Mouse (Mus musculus) megakaryocyte, adult 5-6 weeks (primary cell): ENCODE data around the gene Zfp639. TPM values are rescaled to one million over a fixed set of nuclear protein-coding genes. Genes with fewer than 3 reads are reported as not detected.
A peak's percentile ranks its signal among the peaks of the same experiment; 100 is the strongest.

ENCODE experiments used
- ATAC-seq: 2 replicates; pipeline ENCODE4 v1.8.0; 2016; ENCODE audit warnings: mild to moderate bottlenecking, inconsistent platforms; ENCODE audit not compliant: poor library complexity, severe bottlenecking
- total RNA-seq, 2 experiments: library from RNA; stranded (forward) in 1 of 2; stranded (reverse) in 1 of 2; fragments of 153-499, 151-499 nt in 1 of 2; fragments of 221-1000, 200-1000 nt in 1 of 2; gene quantifications; 2 replicates each; pipeline versions ENCODE4 v1.2.3 to v1.2.4; 2015 to 2017

Zfp639 gene
- total RNA-seq, 2 experiments from 2014 or later, result 36.0 to 37.5 TPM

- no peak for ATAC-seq
These were observed 9.7 kb upstream of the Zfp639 start for GRCm38 (mm10) chr3:32500346-32500745.

- ATAC-seq, result no peak
These were observed 4.2 kb upstream of the Zfp639 start for GRCm38 (mm10) chr3:32505841-32506240.

GRCm38 (mm10) chr3:32506366-32507225, 3.5 kb upstream of the Zfp639 start:
- ATAC-seq, result no peak

- ATAC-seq, result peak; percentile 64
These were observed 1.3 kb upstream of the Zfp639 start for GRCm38 (mm10) chr3:32508666-32509324.

GRCm38 (mm10) chr3:32510375-32511190, 524 bp downstream of the Zfp639 start:
- peak; percentile 88 for ATAC-seq

- no peak for ATAC-seq
These were observed 1.1 kb downstream of the Zfp639 start for GRCm38 (mm10) chr3:32511191-32511550.

GRCm38 (mm10) chr3:32512686-32513284, 2.7 kb downstream of the Zfp639 start:
- ATAC-seq, result no peak

- ATAC-seq, result no peak
These were observed 3.5 kb downstream of the Zfp639 start for GRCm38 (mm10) chr3:32513528-32513927.

- no peak for ATAC-seq
These were observed 17.1 kb downstream of the Zfp639 start for GRCm38 (mm10) chr3:32527181-32527580.

- ATAC-seq, result peak; percentile 100
These were observed 19.3 kb downstream of the Zfp639 start, which contains the start of gene Mfn1 for GRCm38 (mm10) chr3:32529303-32529898. Gene Mfn1, plus strand, starts transcription at chr3:32529465.

- ATAC-seq, result no peak
These were observed 20.0 kb downstream of the Zfp639 start for GRCm38 (mm10) chr3:32530041-32530440.

GRCm38 (mm10) chr3:32535692-32536091, 25.6 kb downstream of the Zfp639 start:
- no peak for ATAC-seq

- ATAC-seq, result no peak
These were observed 27.5 kb downstream of the Zfp639 start for GRCm38 (mm10) chr3:32537556-32537955.

GRCm38 (mm10) chr3:32538091-32538490, 28.0 kb downstream of the Zfp639 start:
- no peak for ATAC-seq

GRCm38 (mm10) chr3:32553061-32553460, 43.0 kb downstream of the Zfp639 start:
- ATAC-seq, result no peak

GRCm38 (mm10) chr3:32563401-32563800, 53.3 kb downstream of the Zfp639 start:
- no peak for ATAC-seq
